Mouse (Mus musculus) midbrain, embryonic 11.5 days (tissue): ENCODE data around the gene Itgb1. TPM values are rescaled to one million over a fixed set of nuclear protein-coding genes. Genes with fewer than 3 reads are reported as not detected.

Experiments
- ATAC-seq: fragments of 200-750 bp; cut with Nextera tagmentation; 2 replicates; pipeline ENCODE4 v1.8.0; 2017; ENCODE audit warnings: moderate TSS enrichment, moderate library complexity; ENCODE audit not compliant: low FRiP score
- DNase-seq: peaks from one replicate; pipeline ENCODE4 v3.0.0; 2015; ENCODE audit warnings: low spot score; ENCODE audit errors: missing footprints
- H3K27ac ChIP-seq: fragments of 300-500 bp; sonication (generic); 2 replicates; pipeline ENCODE4 v1.5.1; 2014; ENCODE audit warnings: low read depth, low read length
- H3K27me3 ChIP-seq: fragments of 300-500 bp; sonication (generic); 2 replicates; pipeline ENCODE4 v1.6.1; 2014; ENCODE audit warnings: mild to moderate bottlenecking, low read length, moderate library complexity, mixed read lengths; ENCODE audit not compliant: control insufficient read depth, insufficient read depth
- H3K36me3 ChIP-seq: fragments of 300-500 bp; sonication (generic); 2 replicates; pipeline ENCODE4 v1.6.1; 2014; ENCODE audit warnings: mild to moderate bottlenecking, low read length, moderate library complexity, mixed read lengths; ENCODE audit not compliant: control insufficient read depth, insufficient read depth
- H3K4me1 ChIP-seq: fragments of 300-500 bp; sonication (generic); 2 replicates; pipeline ENCODE4 v1.6.1; 2014; ENCODE audit warnings: low read length; ENCODE audit not compliant: control insufficient read depth, insufficient read depth
- H3K4me2 ChIP-seq: fragments of 300-500 bp; sonication (generic); 2 replicates; pipeline ENCODE4 v1.6.1; 2014; ENCODE audit warnings: mild to moderate bottlenecking, moderate library complexity
- H3K4me3 ChIP-seq: fragments of 300-500 bp; sonication (generic); 2 replicates; pipeline ENCODE4 v1.5.1; 2014; ENCODE audit warnings: low read depth, low read length
- H3K9ac ChIP-seq: fragments of 300-500 bp; sonication (generic); 2 replicates; pipeline ENCODE4 v1.6.1; 2014; ENCODE audit warnings: low read length
- H3K9me3 ChIP-seq: fragments of 300-500 bp; sonication (generic); 2 replicates; pipeline ENCODE4 v1.6.1; 2016; ENCODE audit warnings: low read length; ENCODE audit not compliant: control insufficient read depth
- whole genome bisulfite sequencing: fragments of 180-500 bp; shearing (Covaris S2); extraction: QIAGEN DNeasy Blood & Tissue Kit; methylation state at CpG from one replicate; pipeline ENCODE4 v1.1.7; 2014; 5-methylcytosine and 5-hydroxymethylcytosine counted together
- polyA plus RNA-seq: library from polyadenylated mRNA; unstranded; fragments of >200 nt; fragmentation: Nextera tagmentation; extraction: Ambion mirVana; gene quantifications from 2 replicates; pipeline ENCODE4 v1.2.1, GENCODE M21; 2014

Itgb1 gene
- polyA plus RNA-seq, 1 experiment from 2014 or later: 165 TPM

GRCm38 (mm10) chr8:128654365-128655099 lies 30.9 kb upstream of the Itgb1 start:
- ATAC-seq: peak; percentile 93
- peak; percentile 94 for DNase-seq
- WGBS: 2% methylated on average over 16 of the region's 16 CpGs
- H3K27ac ChIP-seq: peak overlapping the region; percentile 49
- peaks cover 10% of the 10 kb centered on the region; the same call in 1 of the 2 replicates for H3K4me1 ChIP-seq
- H3K36me3 ChIP-seq: no peaks in the 10 kb centered on the region
- H3K9ac ChIP-seq: peak overlapping the region; percentile 37; the same call in 1 of the 2 replicates
- H3K27me3 ChIP-seq: no peaks in the 10 kb centered on the region
- no peaks in the 10 kb centered on the region for H3K9me3 ChIP-seq
- peak overlapping the region; percentile 19; the same call in 1 of the 2 replicates for H3K4me3 ChIP-seq
- peak overlapping the region; percentile 48 for H3K4me2 ChIP-seq

- H3K4me2 ChIP-seq: no peak overlapping the region
- no peaks in the 10 kb centered on the region for H3K4me1 ChIP-seq
- H3K9me3 ChIP-seq: no peaks in the 10 kb centered on the region
- peak; percentile 44 for DNase-seq
- no peak overlapping the region for H3K4me3 ChIP-seq
- no peak for ATAC-seq
- H3K9ac ChIP-seq: no peak overlapping the region
- 81% methylated on average over 3 of the region's 3 CpGs for WGBS
- H3K27me3 ChIP-seq: no peaks in the 10 kb centered on the region
- H3K36me3 ChIP-seq: no peaks in the 10 kb centered on the region
- H3K27ac ChIP-seq: no peak overlapping the region
These were observed 23.3 kb upstream of the Itgb1 start for GRCm38 (mm10) chr8:128662144-128662543.

- ATAC-seq: no peak
These were observed 22.8 kb upstream of the Itgb1 start for GRCm38 (mm10) chr8:128662696-128663095.

GRCm38 (mm10) chr8:128663106-128663505 lies 22.3 kb upstream of the Itgb1 start:
- Histone ChIP-seq H3K27me3 (no peaks in the 10 kb centered on the region), H3K9ac (no peak overlapping the region), H3K9me3 (no peaks in the 10 kb centered on the region), H3K27ac (no peak overlapping the region), H3K4me2 (no peak overlapping the region), H3K4me1 (no peaks in the 10 kb centered on the region), H3K36me3 (no peaks in the 10 kb centered on the region), H3K4me3 (no peak overlapping the region)
- no peak for ATAC-seq
- 77% methylated on average over 2 of the region's 2 CpGs for WGBS
- DNase-seq: peak; percentile 54

More at GRCm38 (mm10) chr8:128662696-128663095, 22.8 kb upstream of the Itgb1 start:
- WGBS: 96% methylated on average over 2 of the region's 2 CpGs
- DNase-seq: peak; percentile 60
- H3K27me3 ChIP-seq: no peaks in the 10 kb centered on the region
- H3K9ac ChIP-seq: no peak overlapping the region
- no peak overlapping the region for H3K4me2 ChIP-seq
- H3K4me1 ChIP-seq: no peaks in the 10 kb centered on the region
- no peak overlapping the region for H3K27ac ChIP-seq
- no peaks in the 10 kb centered on the region for H3K36me3 ChIP-seq
- H3K4me3 ChIP-seq: no peak overlapping the region
- no peaks in the 10 kb centered on the region for H3K9me3 ChIP-seq

- H3K4me1 ChIP-seq: no peaks in the 10 kb centered on the region
- no peaks in the 10 kb centered on the region for H3K36me3 ChIP-seq
- H3K27ac ChIP-seq: no peak overlapping the region
- no peak overlapping the region for H3K9ac ChIP-seq
- no peak overlapping the region for H3K4me2 ChIP-seq
- H3K4me3 ChIP-seq: no peak overlapping the region
- 89% methylated on average over 4 of the region's 4 CpGs for WGBS
- no peaks in the 10 kb centered on the region for H3K27me3 ChIP-seq
- DNase-seq (peak; percentile 54), ATAC-seq (no peak)
- H3K9me3 ChIP-seq: no peaks in the 10 kb centered on the region
These were observed 18.7 kb upstream of the Itgb1 start for GRCm38 (mm10) chr8:128666576-128667263.

GRCm38 (mm10) chr8:128671813-128672212 lies 13.6 kb upstream of the Itgb1 start:
- H3K4me1 ChIP-seq: no peaks in the 10 kb centered on the region
- H3K4me2 ChIP-seq: no peak overlapping the region
- no peaks in the 10 kb centered on the region for H3K9me3 ChIP-seq
- no peaks in the 10 kb centered on the region for H3K36me3 ChIP-seq
- 92% methylated on average over 1 of the region's 1 CpGs for WGBS
- ATAC-seq (no peak), DNase-seq (no peak)
- H3K27ac ChIP-seq: no peak overlapping the region
- no peak overlapping the region for H3K9ac ChIP-seq
- no peak overlapping the region for H3K4me3 ChIP-seq
- H3K27me3 ChIP-seq: no peaks in the 10 kb centered on the region

- H3K4me2 ChIP-seq: no peak overlapping the region
- no peaks in the 10 kb centered on the region for H3K36me3 ChIP-seq
- ATAC-seq (no peak), DNase-seq (peak; percentile 67)
- no peak overlapping the region for H3K27ac ChIP-seq
- H3K9ac ChIP-seq: no peak overlapping the region
- 82% methylated on average over 2 of the region's 2 CpGs for WGBS
- no peak overlapping the region for H3K4me3 ChIP-seq
- no peaks in the 10 kb centered on the region for H3K9me3 ChIP-seq
- no peaks in the 10 kb centered on the region for H3K27me3 ChIP-seq
- no peaks in the 10 kb centered on the region for H3K4me1 ChIP-seq
These were observed 13.0 kb upstream of the Itgb1 start for GRCm38 (mm10) chr8:128672441-128672840.

GRCm38 (mm10) chr8:128672950-128673349 lies 12.5 kb upstream of the Itgb1 start:
- H3K27ac ChIP-seq: no peak overlapping the region
- H3K9me3 ChIP-seq: no peaks in the 10 kb centered on the region
- 85% methylated on average over 1 of the region's 1 CpGs for WGBS
- H3K4me1 ChIP-seq: no peaks in the 10 kb centered on the region
- peak; percentile 23 for DNase-seq
- H3K27me3 ChIP-seq: no peaks in the 10 kb centered on the region
- no peak for ATAC-seq
- no peak overlapping the region for H3K4me3 ChIP-seq
- H3K9ac ChIP-seq: no peak overlapping the region
- no peaks in the 10 kb centered on the region for H3K36me3 ChIP-seq
- no peak overlapping the region for H3K4me2 ChIP-seq
